Mouse (Mus musculus) lung, embryonic 16.5 days (tissue): ENCODE measurements around the gene Wtap. TPM values are rescaled to one million over a fixed set of nuclear protein-coding genes. Genes with fewer than 3 reads are reported as not detected.
A peak's percentile ranks its signal among the peaks of the same experiment; 100 is the strongest.
"Not testable (repeated sequence)": the region's sequence is repeated elsewhere in the genome, so short reads cannot be mapped to it uniquely, and the experiment has no call there.

Experiments used
- ATAC-seq: fragments of 200-750 bp; cut with Nextera tagmentation; 2 replicates; pipeline ENCODE4 v1.8.0; 2017; ENCODE audit warnings: low read depth, mild to moderate bottlenecking, moderate library complexity
- H3K27ac ChIP-seq: fragments of 300-500 bp; sonication (generic); 2 replicates; pipeline ENCODE4 v1.5.1; 2014; ENCODE audit warnings: mild to moderate bottlenecking, control low read depth, low read length
- H3K27me3 ChIP-seq: fragments of 300-500 bp; sonication (generic); 2 replicates; pipeline ENCODE4 v1.6.1; 2014; ENCODE audit warnings: low read depth, low read length, mixed read lengths; ENCODE audit not compliant: control insufficient read depth, insufficient read depth
- H3K36me3 ChIP-seq: fragments of 300-500 bp; sonication (generic); 2 replicates; pipeline ENCODE4 v1.6.1; 2014; ENCODE audit warnings: low read length; ENCODE audit not compliant: control insufficient read depth, insufficient read depth
- H3K4me1 ChIP-seq: fragments of 300-500 bp; sonication (generic); replicated peaks from 2 replicates; pipeline ENCODE4 v1.6.1; 2014; ENCODE audit warnings: low read length, mixed read lengths; ENCODE audit not compliant: control insufficient read depth, insufficient read depth
- H3K4me2 ChIP-seq: fragments of 300-500 bp; sonication (generic); 2 replicates; pipeline ENCODE4 v1.6.1; 2014; ENCODE audit warnings: low read depth, low read length, control low read depth
- H3K4me3 ChIP-seq: fragments of 300-500 bp; sonication (generic); 2 replicates; pipeline ENCODE4 v1.5.1; 2014; ENCODE audit warnings: mild to moderate bottlenecking, low read length, control low read depth
- H3K9ac ChIP-seq: fragments of 300-500 bp; sonication (generic); 2 replicates; pipeline ENCODE4 v1.6.1; 2014; ENCODE audit warnings: low read length, control low read depth
- H3K9me3 ChIP-seq: fragments of 300-500 bp; sonication (generic); 2 replicates; pipeline ENCODE4 v1.6.1; 2016; ENCODE audit warnings: low read length; ENCODE audit not compliant: control insufficient read depth
- WGBS: fragments of 180-500 bp; shearing (Covaris S2); extraction: QIAGEN DNeasy Blood & Tissue Kit; methylation state at CpG from one replicate; pipeline ENCODE4 v1.1.7; 2014; 5-methylcytosine and 5-hydroxymethylcytosine counted together
- polyA plus RNA-seq: library from polyadenylated mRNA; unstranded; fragments of >200 nt; fragmentation: Nextera tagmentation; extraction: Ambion mirVana; gene quantifications from 2 replicates; pipeline ENCODE4 v1.2.1, GENCODE M21; 2015

The Wtap gene
- polyA plus RNA-seq, 1 experiment from 2014 or later, result 128 TPM

- H3K36me3 ChIP-seq, result not testable (repeated sequence)
Observed at GRCm38 (mm10) chr17:13002243-13002642, 8.3 kb upstream of the Wtap start.

GRCm38 (mm10) chr17:12999069-12999468 is 5.1 kb upstream of the Wtap start:
- WGBS, result 78% methylated on average over 6 of the region's 6 CpGs
- H3K27me3 ChIP-seq, result no peaks in the 10 kb centered on the region
- H3K9ac ChIP-seq, result no peak overlapping the region
- ATAC-seq, result no peak
- no peaks in the 10 kb centered on the region for H3K9me3 ChIP-seq
- no peak overlapping the region for H3K4me2 ChIP-seq
- no peaks in the 10 kb centered on the region for H3K4me1 ChIP-seq
- H3K36me3 ChIP-seq, result no peaks in the 10 kb centered on the region
- H3K27ac ChIP-seq, result no peak overlapping the region
- no peak overlapping the region for H3K4me3 ChIP-seq

More at GRCm38 (mm10) chr17:13002243-13002642, 8.3 kb upstream of the Wtap start:
- WGBS, result 92% methylated on average over 5 of the region's 5 CpGs
- H3K4me1 ChIP-seq, ATAC-seq, H3K4me3 ChIP-seq, H3K9me3 ChIP-seq, H3K27me3 ChIP-seq, H3K27ac ChIP-seq, H3K4me2 ChIP-seq, H3K9ac ChIP-seq: not testable (repeated sequence)

GRCm38 (mm10) chr17:12997890-12998289 is 3.9 kb upstream of the Wtap start:
- H3K4me3 ChIP-seq, result no peak overlapping the region

GRCm38 (mm10) chr17:12996345-12996744 is 2.4 kb upstream of the Wtap start:
- 22% methylated on average over 3 of the region's 3 CpGs for WGBS
- no peak for ATAC-seq
- H3K9ac ChIP-seq, result no peak overlapping the region
- H3K36me3 ChIP-seq, result no peaks in the 10 kb centered on the region
- no peak overlapping the region for H3K27ac ChIP-seq
- no peaks in the 10 kb centered on the region for H3K9me3 ChIP-seq
- no peaks in the 10 kb centered on the region for H3K27me3 ChIP-seq
- no peaks in the 10 kb centered on the region for H3K4me1 ChIP-seq
- no peak overlapping the region for H3K4me2 ChIP-seq
- H3K4me3 ChIP-seq, result no peak overlapping the region

More at GRCm38 (mm10) chr17:12997890-12998289, 3.9 kb upstream of the Wtap start:
- Histone ChIP-seq H3K27ac (no peak overlapping the region), H3K36me3 (no peaks in the 10 kb centered on the region), H3K9me3 (no peaks in the 10 kb centered on the region), H3K4me2 (no peak overlapping the region), H3K4me1 (no peaks in the 10 kb centered on the region), H3K9ac (no peak overlapping the region), H3K27me3 (no peaks in the 10 kb centered on the region)
- WGBS, result 78% methylated on average over 5 of the region's 5 CpGs
- no peak for ATAC-seq

GRCm38 (mm10) chr17:12992470-12992991 is 1.4 kb downstream of the Wtap start:
- Histone ChIP-seq H3K27me3 (no peaks in the 10 kb centered on the region), H3K27ac (peak overlapping the region; percentile 100), H3K4me1 (peaks cover 5% of the 10 kb centered on the region; the same call in 1 of the 2 replicates), H3K36me3 (peaks cover 6% of the 10 kb centered on the region; the same call in 1 of the 2 replicates), H3K9ac (peak overlapping the region; percentile 100), H3K4me3 (peak overlapping the region; percentile 100), H3K4me2 (peak overlapping the region; percentile 81), H3K9me3 (no peaks in the 10 kb centered on the region)
- peak; percentile 91 for ATAC-seq
- WGBS, result 0% methylated on average over 46 of the region's 51 CpGs

- Histone ChIP-seq H3K9ac (peak overlapping the region; percentile 100), H3K27ac (peak overlapping the region; percentile 100), H3K9me3 (no peaks in the 10 kb centered on the region), H3K36me3 (peaks cover 6% of the 10 kb centered on the region; the same call in 1 of the 2 replicates), H3K4me2 (peak overlapping the region; percentile 81), H3K27me3 (no peaks in the 10 kb centered on the region), H3K4me1 (peaks cover 5% of the 10 kb centered on the region; the same call in 1 of the 2 replicates), H3K4me3 (peak overlapping the region; percentile 100)
- peak; percentile 96 for ATAC-seq
- WGBS, result 0% methylated on average over 55 of the region's 84 CpGs
Observed at GRCm38 (mm10) chr17:12991635-12992358, 2.2 kb downstream of the Wtap start.

- peak overlapping the region; percentile 100 for H3K27ac ChIP-seq
- H3K9me3 ChIP-seq, result no peaks in the 10 kb centered on the region
- peaks cover 6% of the 10 kb centered on the region; the same call in 1 of the 2 replicates for H3K36me3 ChIP-seq
- H3K4me1 ChIP-seq, result peaks cover 5% of the 10 kb centered on the region; the same call in 1 of the 2 replicates
- H3K9ac ChIP-seq, result peak overlapping the region; percentile 100
- WGBS, result 1% methylated on average over 12 of the region's 12 CpGs
- ATAC-seq, result no peak
- peak overlapping the region; percentile 63 for H3K4me2 ChIP-seq
- H3K27me3 ChIP-seq, result no peaks in the 10 kb centered on the region
- H3K4me3 ChIP-seq, result peak overlapping the region; percentile 100
Observed at GRCm38 (mm10) chr17:12991194-12991634, 2.8 kb downstream of the Wtap start.

GRCm38 (mm10) chr17:12990567-12991145 is 3.3 kb downstream of the Wtap start:
- Histone ChIP-seq H3K36me3 (peaks cover 6% of the 10 kb centered on the region; the same call in 1 of the 2 replicates), H3K4me2 (peak overlapping the region; percentile 63), H3K9ac (peak overlapping the region; percentile 100), H3K27ac (no peak overlapping the region), H3K4me3 (peak overlapping the region; percentile 100), H3K27me3 (no peaks in the 10 kb centered on the region), H3K9me3 (no peaks in the 10 kb centered on the region), H3K4me1 (peaks cover 5% of the 10 kb centered on the region; the same call in 1 of the 2 replicates)
- 34% methylated on average over 8 of the region's 8 CpGs for WGBS
- ATAC-seq, result no peak

GRCm38 (mm10) chr17:12988096-12988495 is 5.9 kb downstream of the Wtap start:
- not testable (repeated sequence) for ATAC-seq, H3K4me2 ChIP-seq, H3K27me3 ChIP-seq, H3K9me3 ChIP-seq, H3K27ac ChIP-seq, H3K4me1 ChIP-seq, H3K9ac ChIP-seq, H3K4me3 ChIP-seq
- 97% methylated on average over 8 of the region's 8 CpGs for WGBS
- peaks cover 17% of the 10 kb centered on the region for H3K36me3 ChIP-seq
